Mouse (Mus musculus) forebrain, embryonic 11.5 days (tissue): ENCODE measurements around the gene Phf21a. TPM values are rescaled to one million over a fixed set of nuclear protein-coding genes. Genes with fewer than 3 reads are reported as not detected.

ENCODE experiments used
- ATAC-seq: fragments of 200-750 bp; cut with Nextera tagmentation; replicated peaks from 2 replicates; pipeline ENCODE4 v1.8.0; 2017; ENCODE audit warnings: moderate TSS enrichment; ENCODE audit not compliant: low FRiP score
- DNase-seq: peaks from one replicate; pipeline ENCODE4 v3.0.0-alpha.2; 2017; ENCODE audit warnings: low spot score
- H3K27ac ChIP-seq: fragments of 300-500 bp; sonication (generic); 2 replicates; pipeline ENCODE4 v1.5.1; 2014; ENCODE audit warnings: low read depth, low read length
- H3K27me3 ChIP-seq: fragments of 300-500 bp; sonication (generic); 2 replicates; pipeline ENCODE4 v1.6.1; 2014; ENCODE audit warnings: mild to moderate bottlenecking, low read length, mixed read lengths; ENCODE audit not compliant: control insufficient read depth, insufficient read depth
- H3K36me3 ChIP-seq: fragments of 300-500 bp; sonication (generic); 2 replicates; pipeline ENCODE4 v1.6.1; 2014; ENCODE audit warnings: mild to moderate bottlenecking, low read length, moderate library complexity, mixed read lengths; ENCODE audit not compliant: control insufficient read depth, insufficient read depth
- H3K4me1 ChIP-seq: fragments of 300-500 bp; sonication (generic); replicated peaks from 2 replicates; pipeline ENCODE4 v1.6.1; 2014; ENCODE audit warnings: low read length, mixed read lengths; ENCODE audit not compliant: control insufficient read depth, insufficient read depth
- H3K4me2 ChIP-seq: fragments of 300-500 bp; sonication (generic); 2 replicates; pipeline ENCODE4 v1.6.1; 2014; ENCODE audit warnings: low read depth, mild to moderate bottlenecking, low read length, moderate library complexity, mixed read lengths; ENCODE audit not compliant: severe bottlenecking
- H3K4me3 ChIP-seq: fragments of 300-500 bp; sonication (generic); 2 replicates; pipeline ENCODE4 v1.5.1; 2014; ENCODE audit warnings: low read depth, low read length
- H3K9ac ChIP-seq: fragments of 300-500 bp; sonication (generic); 2 replicates; pipeline ENCODE4 v1.6.1; 2014; ENCODE audit warnings: low read length
- H3K9me3 ChIP-seq: fragments of 300-500 bp; sonication (generic); 2 replicates; pipeline ENCODE4 v1.6.1; 2016; ENCODE audit warnings: low read length, mixed read lengths; ENCODE audit not compliant: control insufficient read depth
- WGBS: fragments of 180-500 bp; shearing (Covaris S2); extraction: QIAGEN DNeasy Blood & Tissue Kit; methylation state at CpG from one replicate; pipeline ENCODE4 v1.1.7; 2014; 5-methylcytosine and 5-hydroxymethylcytosine counted together
- polyA plus RNA-seq: library from polyadenylated mRNA; unstranded; fragments of >200 nt; fragmentation: Nextera tagmentation; extraction: Ambion mirVana; gene quantifications from 2 replicates; pipeline ENCODE4 v1.2.1, GENCODE M21; 2014

The Phf21a gene
- polyA plus RNA-seq, 1 experiment from 2014 or later, result 37.6 TPM

DNA sequence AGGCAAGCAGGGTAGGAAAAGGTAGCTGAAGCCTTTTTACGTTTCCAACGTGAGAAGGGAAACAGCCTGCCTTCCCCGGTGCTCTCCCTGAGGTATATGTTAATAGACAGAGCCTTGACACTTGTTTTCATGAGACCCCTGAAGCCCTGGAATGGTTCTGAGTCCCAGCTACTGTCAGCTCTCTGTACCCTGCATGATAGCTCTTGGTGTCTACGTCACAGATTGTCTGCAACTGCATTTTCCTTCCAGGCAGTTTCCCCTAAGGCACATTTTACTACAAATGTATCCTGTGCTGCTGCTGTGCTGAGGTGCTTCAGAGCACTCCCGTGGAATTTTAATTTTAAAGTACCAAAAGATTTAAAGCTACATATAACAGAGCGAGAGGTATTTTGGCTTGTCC is 186.5 kb downstream of the Phf21a start:
- no peaks in the 10 kb centered on the region for H3K27me3 ChIP-seq
- WGBS, result 88% methylated on average over 6 of the region's 6 CpGs
- H3K9me3 ChIP-seq, result no peaks in the 10 kb centered on the region
- H3K4me2 ChIP-seq, result no peak overlapping the region
- no peaks in the 10 kb centered on the region for H3K4me1 ChIP-seq
- ATAC-seq, result no peak
- no peaks in the 10 kb centered on the region for H3K36me3 ChIP-seq
- DNase-seq, result no peak
- no peak overlapping the region for H3K4me3 ChIP-seq
- no peak overlapping the region for H3K9ac ChIP-seq
- no peak overlapping the region for H3K27ac ChIP-seq

- Histone ChIP-seq H3K9ac (no peak overlapping the region), H3K9me3 (no peaks in the 10 kb centered on the region), H3K4me3 (no peak overlapping the region), H3K36me3 (no peaks in the 10 kb centered on the region), H3K27me3 (no peaks in the 10 kb centered on the region), H3K4me2 (no peak overlapping the region), H3K27ac (no peak overlapping the region), H3K4me1 (no peaks in the 10 kb centered on the region)
- DNase-seq (no peak), ATAC-seq (no peak)
- 82% methylated on average over 5 of the region's 5 CpGs for WGBS
Observed at GRCm38 (mm10) chr2:92285597-92285996, 192.7 kb downstream of the Phf21a start.

DNA sequence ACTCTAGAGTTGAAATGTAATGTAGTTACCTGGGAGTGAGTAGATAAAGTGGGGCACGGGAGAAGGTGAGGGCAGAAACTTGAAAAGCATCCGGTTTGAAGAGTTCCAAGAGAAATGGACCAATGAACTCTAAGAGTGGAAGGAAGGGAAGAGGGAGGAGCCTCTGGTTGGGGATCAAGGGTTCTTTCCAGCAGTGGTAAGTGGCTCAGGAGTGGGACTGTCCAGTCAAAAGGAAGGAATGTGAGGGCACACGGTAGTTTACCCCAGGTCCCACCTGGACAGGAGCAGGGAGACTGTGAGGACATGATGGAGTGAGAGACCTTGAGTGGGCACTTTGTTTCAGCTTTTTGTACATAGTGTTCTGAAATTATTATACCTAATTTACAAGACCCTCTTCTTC is 196.4 kb downstream of the Phf21a start:
- WGBS, result 85% methylated on average over 3 of the region's 3 CpGs
- Histone ChIP-seq H3K27me3 (no peaks in the 10 kb centered on the region), H3K9me3 (no peaks in the 10 kb centered on the region), H3K4me3 (no peak overlapping the region), H3K27ac (no peak overlapping the region), H3K4me1 (no peaks in the 10 kb centered on the region), H3K36me3 (no peaks in the 10 kb centered on the region), H3K4me2 (no peak overlapping the region), H3K9ac (no peak overlapping the region)
- ATAC-seq (no peak), DNase-seq (no peak)

DNA sequence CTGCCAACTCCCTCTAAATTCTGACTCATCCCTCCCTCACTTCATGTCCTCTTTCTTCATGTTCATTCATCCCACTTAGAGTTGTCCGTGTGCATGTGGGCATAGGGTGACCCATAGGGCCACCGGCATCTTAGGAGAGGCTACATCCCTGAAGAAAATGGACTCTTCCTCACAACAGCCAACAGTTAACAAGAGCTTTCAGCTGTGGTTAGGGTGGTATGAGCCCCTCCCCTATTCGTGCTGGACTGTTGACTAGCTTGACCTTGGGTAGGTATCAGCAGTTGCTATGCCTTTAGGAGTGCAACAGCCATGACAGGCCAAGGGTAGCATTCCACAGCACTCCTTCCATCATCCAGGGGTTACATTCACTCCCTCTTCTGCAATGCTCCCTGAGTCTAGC is 198.6 kb downstream of the Phf21a start:
- Histone ChIP-seq H3K4me3 (no peak overlapping the region), H3K9ac (no peak overlapping the region), H3K4me2 (no peak overlapping the region), H3K27me3 (no peaks in the 10 kb centered on the region), H3K27ac (no peak overlapping the region), H3K36me3 (no peaks in the 10 kb centered on the region), H3K9me3 (no peaks in the 10 kb centered on the region), H3K4me1 (no peaks in the 10 kb centered on the region)
- DNase-seq (no peak), ATAC-seq (no peak)
- WGBS, result 96% methylated on average over 3 of the region's 3 CpGs

GRCm38 (mm10) chr2:92296402-92296801 is 203.5 kb downstream of the Phf21a start:
- Histone ChIP-seq H3K9me3 (no peaks in the 10 kb centered on the region), H3K9ac (no peak overlapping the region), H3K27me3 (no peaks in the 10 kb centered on the region), H3K36me3 (no peaks in the 10 kb centered on the region), H3K4me2 (no peak overlapping the region), H3K4me3 (no peak overlapping the region), H3K4me1 (no peaks in the 10 kb centered on the region; the same call in 1 of the 2 replicates), H3K27ac (no peak overlapping the region)
- DNase-seq (peak; percentile 82), ATAC-seq (peak; percentile 55)
- WGBS, result 6% methylated on average over 6 of the region's 6 CpGs

DNA sequence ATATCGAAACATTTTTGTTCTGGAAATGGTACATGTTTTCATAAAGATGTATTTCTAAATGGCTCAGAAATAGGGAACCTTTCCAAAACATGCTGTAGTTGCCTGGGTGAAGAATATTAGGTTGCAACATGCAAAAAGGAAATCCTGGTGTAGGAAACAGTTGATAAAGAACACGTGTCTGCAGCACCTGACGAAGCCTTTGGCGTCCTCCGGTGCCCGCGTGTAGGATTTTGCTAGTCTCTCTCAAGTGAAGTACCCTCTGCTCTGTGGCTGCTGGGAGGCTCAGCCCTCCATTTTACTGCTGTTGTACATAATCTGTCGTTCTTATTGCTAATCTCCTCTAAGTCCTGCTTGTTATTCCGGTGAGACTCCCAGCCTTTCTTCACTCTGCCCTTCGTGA is 207.0 kb downstream of the Phf21a start:
- Histone ChIP-seq H3K4me2 (no peak overlapping the region), H3K27me3 (no peaks in the 10 kb centered on the region), H3K36me3 (no peaks in the 10 kb centered on the region), H3K27ac (no peak overlapping the region), H3K4me1 (no peaks in the 10 kb centered on the region; the same call in 1 of the 2 replicates), H3K9me3 (no peaks in the 10 kb centered on the region), H3K4me3 (no peak overlapping the region), H3K9ac (no peak overlapping the region)
- DNase-seq (no peak), ATAC-seq (no peak)
- 49% methylated on average over 10 of the region's 10 CpGs for WGBS

- H3K4me3 ChIP-seq, result no peak overlapping the region
- WGBS, result 57% methylated on average over 5 of the region's 5 CpGs
- no peaks in the 10 kb centered on the region for H3K36me3 ChIP-seq
- H3K4me2 ChIP-seq, result no peak overlapping the region
- H3K4me1 ChIP-seq, result no peaks in the 10 kb centered on the region; the same call in 1 of the 2 replicates
- no peak for ATAC-seq
- no peak for DNase-seq
- H3K27me3 ChIP-seq, result no peaks in the 10 kb centered on the region
- H3K27ac ChIP-seq, result no peak overlapping the region
- H3K9me3 ChIP-seq, result no peaks in the 10 kb centered on the region
- no peak overlapping the region for H3K9ac ChIP-seq
Observed at GRCm38 (mm10) chr2:92301849-92302607, 209.1 kb downstream of the Phf21a start.

- DNase-seq (no peak), ATAC-seq (no peak)
- H3K4me2 ChIP-seq, result no peak overlapping the region
- WGBS, result 92% methylated on average over 4 of the region's 4 CpGs
- no peak overlapping the region for H3K4me3 ChIP-seq
- H3K9ac ChIP-seq, result no peak overlapping the region
- H3K27me3 ChIP-seq, result no peaks in the 10 kb centered on the region
- no peaks in the 10 kb centered on the region for H3K9me3 ChIP-seq
- no peaks in the 10 kb centered on the region for H3K4me1 ChIP-seq
- H3K36me3 ChIP-seq, result no peaks in the 10 kb centered on the region
- no peak overlapping the region for H3K27ac ChIP-seq
Observed at GRCm38 (mm10) chr2:92312542-92312941, 219.6 kb downstream of the Phf21a start.

DNA sequence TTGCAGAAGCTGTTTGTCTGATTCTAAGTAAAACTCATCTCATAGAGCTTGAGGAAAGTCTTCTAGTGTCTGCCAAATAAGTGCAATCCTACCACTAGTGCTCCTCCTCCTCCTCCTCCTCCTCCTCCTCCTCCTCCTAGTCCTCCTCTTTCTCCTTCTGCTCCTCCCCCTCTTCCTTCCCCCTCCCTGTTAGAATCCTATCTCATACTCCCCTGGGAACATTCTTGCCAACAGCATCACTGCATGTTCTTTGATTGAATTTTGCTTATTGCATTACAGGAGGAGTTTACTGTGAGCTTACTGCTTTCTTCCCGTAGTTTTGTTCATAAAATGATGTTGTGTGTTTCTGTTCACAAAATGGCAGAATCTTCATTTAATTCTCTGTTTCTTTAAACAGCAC is 221.1 kb downstream of the Phf21a start:
- no peaks in the 10 kb centered on the region for H3K9me3 ChIP-seq
- no peak overlapping the region for H3K27ac ChIP-seq
- no peak for ATAC-seq

More for the DNA sequence above, 221.1 kb downstream of the Phf21a start:
- no peak overlapping the region for H3K9ac ChIP-seq
- DNase-seq, result no peak
- H3K36me3 ChIP-seq, result no peaks in the 10 kb centered on the region
- H3K4me3 ChIP-seq, result no peak overlapping the region
- no peaks in the 10 kb centered on the region for H3K4me1 ChIP-seq
- no peaks in the 10 kb centered on the region for H3K27me3 ChIP-seq
- 82% methylated on average over 1 of the region's 1 CpGs for WGBS
- no peak overlapping the region for H3K4me2 ChIP-seq
